Mouse (Mus musculus) heart, embryonic 14.5 days (tissue): Measurements from ENCODE around the gene Pea15a. TPM values are rescaled to one million over a fixed set of nuclear protein-coding genes. Genes with fewer than 3 reads are reported as not detected.
A peak's percentile ranks its signal among the peaks of the same experiment; 100 is the strongest.

Experiments used
- ATAC-seq: fragments of 200-750 bp; cut with Nextera tagmentation; 2 replicates; pipeline ENCODE4 v1.8.0; 2017; ENCODE audit warnings: low read depth, moderate TSS enrichment; ENCODE audit not compliant: insufficient number of reproducible peaks, insufficient read depth, low FRiP score
- H3K27ac ChIP-seq, 2 experiments: fragments of 200-500 bp in 1 of 2; fragments of 300-500 bp in 1 of 2; sonication (generic) in 1 of 2; replicated peaks in 1 of 2; 2 replicates each; pipeline ENCODE4 v1.5.1; 2012 to 2014; ENCODE audit warnings: low read depth in 2 of 2, low read length in 2 of 2, control low read depth in 1 of 2, mild to moderate bottlenecking in 1 of 2, mixed read lengths in 1 of 2; ENCODE audit not compliant: control insufficient read depth in 1 of 2, insufficient read depth in 1 of 2
- H3K27me3 ChIP-seq: fragments of 300-500 bp; sonication (generic); 2 replicates; pipeline ENCODE4 v1.6.1; 2014; ENCODE audit warnings: mild to moderate bottlenecking, low read length, control low read depth; ENCODE audit not compliant: control insufficient read depth, insufficient read depth
- H3K36me3 ChIP-seq: fragments of 300-500 bp; sonication (generic); 2 replicates; pipeline ENCODE4 v1.6.1; 2014; ENCODE audit warnings: mild to moderate bottlenecking, control low read depth, low read length, mixed read lengths; ENCODE audit not compliant: control insufficient read depth, insufficient read depth
- H3K4me1 ChIP-seq, 2 experiments: fragments of 200-500 bp in 1 of 2; fragments of 300-500 bp in 1 of 2; sonication (generic) in 1 of 2; 2 replicates each; pipeline ENCODE4 v1.6.1; 2012 to 2014; ENCODE audit warnings: low read length in 2 of 2, control low read depth in 1 of 2, mixed read lengths in 1 of 2; ENCODE audit not compliant: control insufficient read depth in 2 of 2, insufficient read depth in 2 of 2
- H3K4me2 ChIP-seq: fragments of 300-500 bp; sonication (generic); 2 replicates; pipeline ENCODE4 v1.6.1; 2014; ENCODE audit warnings: mild to moderate bottlenecking, low read length
- H3K4me3 ChIP-seq, 2 experiments: fragments of 200-500 bp in 1 of 2; fragments of 300-500 bp in 1 of 2; sonication (generic) in 1 of 2; 2 replicates each; pipeline ENCODE4 v1.5.1; 2012 to 2014; ENCODE audit warnings: low read length in 2 of 2, mild to moderate bottlenecking in 2 of 2, control low read depth in 1 of 2, low read depth in 1 of 2, moderate library complexity in 1 of 2; ENCODE audit not compliant: control insufficient read depth in 1 of 2, insufficient read depth in 1 of 2
- H3K9ac ChIP-seq: fragments of 300-500 bp; sonication (generic); 2 replicates; pipeline ENCODE4 v1.6.1; 2014; ENCODE audit warnings: mild to moderate bottlenecking, low read length
- H3K9me3 ChIP-seq: fragments of 300-500 bp; sonication (generic); 2 replicates; pipeline ENCODE4 v1.6.1; 2016; ENCODE audit warnings: low read length, control low read depth; ENCODE audit not compliant: control insufficient read depth
- WGBS: fragments of 180-500 bp; shearing (Covaris S2); extraction: QIAGEN DNeasy Blood & Tissue Kit; methylation state at CpG from one replicate; pipeline ENCODE4 v1.1.7; 2014; 5-methylcytosine and 5-hydroxymethylcytosine counted together
- polyA plus RNA-seq: library from polyadenylated mRNA; unstranded; fragments of >200 nt; fragmentation: Nextera tagmentation; extraction: Ambion mirVana; gene quantifications from 2 replicates; pipeline ENCODE4 v1.2.1, GENCODE M21; 2014

Pea15a gene
- polyA plus RNA-seq, 1 experiment from 2014 or later, result 166 TPM

GRCm38 (mm10) chr1:172214748-172215147, 8.1 kb upstream of the Pea15a start:
- Histone ChIP-seq H3K36me3 (peaks cover 13% of the 10 kb centered on the region), H3K27me3 (no peaks in the 10 kb centered on the region), H3K4me1 (peaks cover 43 to 48% of the 10 kb centered on the region in 2 experiments), H3K4me2 (no peak overlapping the region), H3K9me3 (no peaks in the 10 kb centered on the region), H3K4me3 (no peak overlapping the region), H3K27ac (peak overlapping the region in 1 of 2 experiments; percentile 64; a peak in 3 of 4 replicates), H3K9ac (peak overlapping the region; percentile 27)
- peak; percentile 48 for ATAC-seq
- WGBS, result 19% methylated on average over 3 of the region's 3 CpGs

GRCm38 (mm10) chr1:172213771-172214170, 7.2 kb upstream of the Pea15a start:
- peaks cover 16% of the 10 kb centered on the region for H3K36me3 ChIP-seq
- H3K4me3 ChIP-seq, result no peak overlapping the region
- H3K9me3 ChIP-seq, result no peaks in the 10 kb centered on the region
- WGBS, result 64% methylated on average over 4 of the region's 4 CpGs
- ATAC-seq, result no peak
- H3K27me3 ChIP-seq, result no peaks in the 10 kb centered on the region
- H3K9ac ChIP-seq, result no peak overlapping the region
- peaks cover 33 to 38% of the 10 kb centered on the region in 2 experiments for H3K4me1 ChIP-seq
- 0 out of 4 replicates have a peak overlapping the region, but pooled peaks of 1 of the 2 experiments have one; percentile 1 for H3K27ac ChIP-seq
- no peak overlapping the region for H3K4me2 ChIP-seq

GRCm38 (mm10) chr1:172212776-172213175, 6.2 kb upstream of the Pea15a start:
- 48% methylated on average over 5 of the region's 5 CpGs for WGBS
- H3K4me2 ChIP-seq, result no peak overlapping the region
- H3K27me3 ChIP-seq, result no peaks in the 10 kb centered on the region
- ATAC-seq, result no peak
- H3K9me3 ChIP-seq, result no peaks in the 10 kb centered on the region
- H3K4me3 ChIP-seq, result no peak overlapping the region
- H3K27ac ChIP-seq, result 0 out of 4 replicates have a peak overlapping the region, but pooled peaks of 1 of the 2 experiments have one; percentile 36
- H3K4me1 ChIP-seq, result peaks cover 26 to 31% of the 10 kb centered on the region in 2 experiments
- H3K9ac ChIP-seq, result no peak overlapping the region
- H3K36me3 ChIP-seq, result peaks cover 16% of the 10 kb centered on the region

- H3K4me3 ChIP-seq, result peak overlapping the region in 1 of 2 experiments; percentile 74; a peak in 1 of 4 replicates
- 14% methylated on average over 7 of the region's 7 CpGs for WGBS
- H3K4me1 ChIP-seq, result peaks cover 39 to 52% of the 10 kb centered on the region in 2 experiments
- H3K9ac ChIP-seq, result peak overlapping the region; percentile 94
- H3K9me3 ChIP-seq, result no peaks in the 10 kb centered on the region
- peaks cover 19% of the 10 kb centered on the region for H3K36me3 ChIP-seq
- peak overlapping the region; percentile 82 to 92 for H3K27ac ChIP-seq
- no peaks in the 10 kb centered on the region for H3K27me3 ChIP-seq
- peak; percentile 23; the same call in 1 of the 2 replicates for ATAC-seq
- peak overlapping the region; percentile 72 for H3K4me2 ChIP-seq
Observed at GRCm38 (mm10) chr1:172207111-172207584, 544 bp upstream of the Pea15a start.

GRCm38 (mm10) chr1:172205741-172206087, 890 bp downstream of the Pea15a start:
- Histone ChIP-seq H3K9ac (peak overlapping the region; percentile 94), H3K4me1 (peaks cover 50 to 66% of the 10 kb centered on the region in 2 experiments), H3K9me3 (no peaks in the 10 kb centered on the region), H3K36me3 (peaks cover 23% of the 10 kb centered on the region), H3K4me3 (peak overlapping the region; percentile 61 to 74), H3K27me3 (no peaks in the 10 kb centered on the region), H3K27ac (peak overlapping the region; percentile 72 to 92), H3K4me2 (peak overlapping the region; percentile 72)
- no peak for ATAC-seq
- WGBS, result 11% methylated on average over 3 of the region's 3 CpGs

- 57% methylated on average over 15 of the region's 15 CpGs for WGBS
- Histone ChIP-seq H3K9me3 (no peaks in the 10 kb centered on the region), H3K4me1 (peaks cover 50 to 69% of the 10 kb centered on the region in 2 experiments), H3K27me3 (no peaks in the 10 kb centered on the region), H3K4me2 (peak overlapping the region; percentile 72), H3K27ac (peak overlapping the region; percentile 72 to 92), H3K9ac (peak overlapping the region; percentile 94), H3K4me3 (peak overlapping the region; percentile 61 to 74), H3K36me3 (peaks cover 26% of the 10 kb centered on the region)
- no peak for ATAC-seq
Observed at GRCm38 (mm10) chr1:172204814-172205740, 1.5 kb downstream of the Pea15a start.

- WGBS, result 34% methylated on average over 9 of the region's 9 CpGs
- Histone ChIP-seq H3K9me3 (no peaks in the 10 kb centered on the region), H3K27me3 (no peaks in the 10 kb centered on the region), H3K36me3 (peaks cover 29% of the 10 kb centered on the region), H3K27ac (peak overlapping the region; percentile 57 to 92), H3K4me3 (peak overlapping the region in 1 of 2 experiments; percentile 1; a peak in 1 of 4 replicates), H3K4me2 (peak overlapping the region; percentile 72), H3K4me1 (peaks cover 50 to 69% of the 10 kb centered on the region in 2 experiments), H3K9ac (peak overlapping the region; percentile 42)
- no peak for ATAC-seq
Observed at GRCm38 (mm10) chr1:172204033-172204813, 2.4 kb downstream of the Pea15a start.
